Mouse (Mus musculus): ENCODE results near the gene Gm21970. TPM values are rescaled to one million over a fixed set of nuclear protein-coding genes. Genes with fewer than 3 reads are reported as not detected.
A peak's percentile ranks its signal among the peaks of the same experiment; 100 is the strongest.

Gm21970 gene
- polyA plus RNA-seq, 1 experiment from 2014 or later = not detected

DNA sequence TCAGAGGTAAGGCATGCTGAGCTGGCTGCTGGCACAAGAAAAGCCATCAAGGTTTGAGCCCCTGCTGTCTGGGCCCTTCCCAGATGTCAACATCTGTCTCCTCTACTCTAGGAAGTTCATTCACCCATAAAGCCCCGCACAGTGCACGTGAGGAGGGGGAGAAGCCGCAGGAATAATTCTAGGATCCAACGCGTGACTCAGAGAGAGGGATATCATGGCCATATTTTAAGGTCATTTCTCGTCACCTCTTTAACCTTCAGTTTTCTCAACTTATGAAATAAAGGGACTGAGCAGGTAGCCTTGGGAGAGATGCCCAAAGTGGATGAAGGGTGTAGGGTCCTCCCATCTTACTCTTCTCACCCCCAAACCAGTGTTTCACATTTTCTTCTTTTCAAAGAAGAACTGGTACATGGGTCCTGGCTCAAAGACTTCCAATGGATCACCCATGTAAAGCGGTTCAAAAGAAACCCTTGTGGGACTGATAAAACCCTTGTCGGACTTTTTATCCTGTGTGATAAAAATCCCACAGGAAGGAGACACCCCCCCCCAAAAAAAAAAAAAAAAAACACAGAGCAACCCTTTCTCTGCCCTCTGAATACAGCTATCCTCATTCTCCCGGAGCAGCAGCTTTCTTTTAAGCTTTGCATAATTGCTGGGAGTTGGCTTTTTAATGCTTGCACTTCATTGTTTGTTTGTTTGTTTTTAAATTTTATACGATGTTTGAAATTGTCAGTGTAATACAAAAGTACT is 13.5 kb downstream of the Gm21970 start:
- no peak for ATAC-seq (ENCODE audit: insufficient number of reproducible peaks, insufficient read depth, low FRiP score, low TSS enrichment, low read depth)
- peak overlapping the region; percentile 85; the same call in 1 of the 2 replicates for H3K27ac ChIP-seq
- H3K27me3 ChIP-seq = no peaks in the 10 kb centered on the region
- H3K4me3 ChIP-seq = no peak overlapping the region
- no peak overlapping the region for H3K9ac ChIP-seq
- H3K36me3 ChIP-seq = peaks cover 16% of the 10 kb centered on the region
- no peaks in the 10 kb centered on the region for H3K9me3 ChIP-seq
- 69% methylated on average over 10 of the region's 10 CpGs for WGBS
- peaks cover 38% of the 10 kb centered on the region for H3K4me1 ChIP-seq
- peak overlapping the region; percentile 94; the same call in 1 of the 2 replicates for H3K4me2 ChIP-seq

DNA sequence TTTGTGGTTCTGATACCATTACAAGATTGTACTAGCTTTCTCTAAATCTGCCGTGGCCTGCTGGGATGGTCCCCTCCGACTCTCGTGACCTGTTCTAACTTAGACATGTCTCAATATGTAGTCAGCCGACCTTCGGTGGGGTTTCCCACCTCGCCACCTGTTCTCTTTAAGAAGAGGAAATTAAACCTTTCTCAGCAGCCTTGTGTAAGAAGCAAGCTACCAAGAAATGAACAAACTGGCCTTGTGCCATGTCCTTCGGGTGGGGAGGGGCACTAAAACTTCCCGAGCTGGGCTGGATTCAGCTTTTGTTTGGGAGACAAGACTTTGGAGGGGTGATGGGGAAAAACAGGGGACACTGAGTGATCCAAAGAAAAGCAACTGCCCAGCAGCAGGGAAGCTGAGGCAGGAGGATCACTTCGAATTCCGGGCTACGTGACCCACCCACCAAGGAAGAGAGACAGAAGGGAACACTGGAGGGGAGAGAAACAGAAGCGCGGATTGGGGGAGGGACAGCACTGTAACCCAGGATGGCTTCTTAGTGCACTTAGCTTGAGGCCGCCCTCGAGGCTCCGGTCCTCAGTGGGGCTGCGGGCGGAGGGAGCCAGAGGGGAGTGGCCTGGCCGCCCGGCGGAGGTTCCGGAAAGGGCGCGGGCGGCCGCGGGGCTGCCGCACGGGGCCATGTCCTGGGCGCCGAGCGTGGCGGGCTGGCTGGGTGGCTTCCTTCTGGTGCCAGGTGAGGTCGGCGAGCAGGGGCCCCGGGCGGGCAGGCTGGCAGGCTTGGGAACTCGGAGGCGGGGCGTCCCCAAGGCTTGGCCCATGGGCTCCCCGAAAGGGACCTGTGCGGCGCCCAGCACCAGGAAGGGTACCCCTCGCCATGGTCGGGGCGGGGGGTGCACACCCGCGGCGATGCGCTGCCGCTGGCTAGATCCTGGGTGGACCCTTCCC is 14.4 kb downstream of the Gm21970 start, which contains the start of gene Il10rb:
Gene Il10rb, plus strand, starts transcription at position 525 of the 945 bp plus-strand sequence.
- Histone ChIP-seq H3K9me3 (no peaks in the 10 kb centered on the region), H3K4me1 (peaks cover 36% of the 10 kb centered on the region), H3K4me3 (peak within 1 kb of the TSS; percentile 73), H3K27me3 (no peaks in the 10 kb centered on the region), H3K27ac (peak within 1 kb of the TSS; percentile 85), H3K4me2 (peak within 1 kb of the TSS; percentile 94), H3K36me3 (peaks cover 16% of the 10 kb centered on the region), H3K9ac (peak within 1 kb of the TSS; percentile 86)
- WGBS = 4% methylated on average over 49 of the region's 51 CpGs
- ATAC-seq (ENCODE audit: insufficient number of reproducible peaks, insufficient read depth, low FRiP score, low TSS enrichment, low read depth) = peak; percentile 83

DNA sequence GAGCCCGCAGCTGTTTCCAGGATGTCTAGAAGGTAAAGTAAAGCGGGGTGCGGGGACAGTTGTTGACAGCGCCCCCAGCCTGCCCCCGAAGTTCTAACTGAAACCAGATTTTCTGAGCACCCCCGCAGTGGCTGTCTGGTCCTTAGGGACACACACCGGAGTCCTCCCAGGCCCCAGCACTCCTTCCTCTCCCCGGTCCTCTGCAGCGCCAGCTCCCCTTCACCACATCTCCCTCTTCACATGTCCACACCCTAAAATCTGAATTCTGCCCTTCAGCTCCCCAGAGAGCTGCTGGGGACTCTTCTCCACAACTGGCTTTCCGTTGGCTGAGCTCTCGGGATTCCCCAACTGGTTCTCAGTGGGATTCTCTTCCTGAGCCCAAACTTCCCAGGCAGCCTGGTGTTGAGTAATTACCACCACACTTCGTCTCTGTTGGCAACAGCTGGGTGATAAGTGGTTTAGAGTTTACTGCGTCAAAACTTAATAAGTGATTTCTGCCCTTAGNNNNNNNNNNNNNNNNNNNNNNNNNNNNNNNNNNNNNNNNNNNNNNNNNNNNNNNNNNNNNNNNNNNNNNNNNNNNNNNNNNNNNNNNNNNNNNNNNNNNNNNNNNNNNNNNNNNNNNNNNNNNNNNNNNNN is 15.2 kb downstream of the Gm21970 start:
- peaks cover 16% of the 10 kb centered on the region for H3K36me3 ChIP-seq
- peak overlapping the region; percentile 94 for H3K4me2 ChIP-seq
- H3K9me3 ChIP-seq = no peaks in the 10 kb centered on the region
- no peaks in the 10 kb centered on the region for H3K27me3 ChIP-seq
- peak overlapping the region; percentile 86 for H3K9ac ChIP-seq
- WGBS = 2% methylated on average over 13 of the region's 13 CpGs
- peak overlapping the region; percentile 73 for H3K4me3 ChIP-seq
- H3K4me1 ChIP-seq = peaks cover 29% of the 10 kb centered on the region
- peak overlapping the region; percentile 85 for H3K27ac ChIP-seq
- ATAC-seq (ENCODE audit: insufficient number of reproducible peaks, insufficient read depth, low FRiP score, low TSS enrichment, low read depth) = 0 out of 2 replicates have a peak, but pooled peaks have one; percentile 12

DNA sequence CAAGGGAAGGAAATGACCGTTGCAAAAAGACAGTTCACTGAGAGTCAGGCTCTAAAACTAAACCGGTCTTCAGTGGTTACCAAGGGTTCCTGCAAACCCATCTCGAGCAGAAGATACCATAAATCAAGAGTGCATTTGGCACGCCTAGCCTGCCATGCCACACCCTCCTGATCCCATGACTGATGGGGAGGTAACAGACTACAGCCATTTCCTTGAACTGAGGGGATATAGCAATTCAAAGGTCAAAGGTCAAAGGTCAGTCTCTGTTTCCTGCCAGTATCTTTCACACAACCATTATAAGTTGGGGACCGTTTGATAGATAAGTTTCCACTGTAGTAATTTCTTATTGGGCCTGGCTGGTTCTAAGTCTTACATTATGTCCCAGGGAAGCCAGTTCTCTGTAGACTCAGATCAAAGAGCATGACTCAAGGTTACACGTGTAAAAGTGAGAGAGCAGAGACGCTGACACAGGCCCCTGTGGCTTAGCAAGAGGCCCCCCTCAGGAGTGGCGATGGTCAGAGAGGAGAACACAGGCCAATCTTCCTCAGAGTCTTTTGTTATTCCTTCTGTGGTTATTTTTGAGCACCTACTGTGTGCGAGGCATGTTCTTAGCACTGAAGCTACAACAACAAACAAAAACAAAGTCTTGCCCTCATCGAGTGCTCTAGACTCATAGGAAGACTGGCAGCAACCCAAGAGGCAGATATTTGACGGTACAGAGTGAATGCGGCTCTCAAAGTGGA is 21.8 kb downstream of the Gm21970 start:
- H3K27ac ChIP-seq = no peak overlapping the region
- no peak overlapping the region for H3K4me2 ChIP-seq
- no peaks in the 10 kb centered on the region for H3K9me3 ChIP-seq
- peaks cover 34% of the 10 kb centered on the region for H3K36me3 ChIP-seq
- H3K27me3 ChIP-seq = no peaks in the 10 kb centered on the region
- 68% methylated on average over 12 of the region's 12 CpGs for WGBS
- H3K9ac ChIP-seq = no peak overlapping the region
- no peak for ATAC-seq (ENCODE audit: insufficient number of reproducible peaks, insufficient read depth, low FRiP score, low TSS enrichment, low read depth)
- H3K4me1 ChIP-seq = no peaks in the 10 kb centered on the region; the same call in 1 of the 2 replicates
- H3K4me3 ChIP-seq = no peak overlapping the region

DNA sequence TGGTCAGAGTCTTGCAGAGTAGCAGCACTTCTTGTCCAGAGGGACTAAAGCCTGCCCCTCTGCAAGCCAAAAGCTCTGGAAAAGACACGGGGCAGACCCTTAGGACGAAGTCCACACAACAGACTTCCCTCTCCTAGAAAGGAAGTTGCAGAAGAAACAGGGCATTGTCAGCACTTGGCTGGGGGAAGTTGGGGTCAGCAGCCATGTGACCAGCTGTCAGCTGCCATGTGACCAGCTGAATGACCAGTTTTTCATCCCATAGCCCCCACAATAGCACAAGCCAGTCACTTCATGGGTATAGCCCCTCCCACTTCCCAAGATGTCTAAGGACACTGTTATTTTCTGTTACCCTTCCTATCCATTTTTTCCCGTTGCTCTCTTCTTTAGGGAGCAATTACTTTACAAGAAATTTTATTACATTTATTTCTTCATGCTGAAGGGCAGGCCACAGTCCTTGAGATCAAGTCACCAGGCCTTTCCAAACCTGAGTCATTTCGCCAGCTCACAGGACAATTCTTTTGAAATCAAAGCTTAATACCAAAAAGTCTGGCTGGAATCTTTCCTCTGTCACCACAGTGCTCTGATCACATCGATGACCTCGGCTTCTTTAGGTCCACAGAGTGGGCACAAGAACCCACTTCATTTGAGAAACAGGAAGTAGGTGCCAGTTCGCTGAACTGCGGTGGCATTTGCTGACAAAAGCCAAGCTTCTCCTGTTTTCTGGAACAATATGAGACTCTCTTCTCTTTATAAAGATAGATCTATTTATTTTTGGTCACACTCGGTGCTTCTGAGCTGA is 24.1 kb downstream of the Gm21970 start:
- H3K27ac ChIP-seq = no peak overlapping the region
- no peak for ATAC-seq (ENCODE audit: insufficient number of reproducible peaks, insufficient read depth, low FRiP score, low TSS enrichment, low read depth)
- no peaks in the 10 kb centered on the region; the same call in 1 of the 2 replicates for H3K4me1 ChIP-seq
- WGBS = 80% methylated on average over 9 of the region's 9 CpGs
- peaks cover 50% of the 10 kb centered on the region for H3K36me3 ChIP-seq
- H3K27me3 ChIP-seq = no peaks in the 10 kb centered on the region
- no peak overlapping the region for H3K4me3 ChIP-seq
- H3K9me3 ChIP-seq = no peaks in the 10 kb centered on the region
- no peak overlapping the region for H3K9ac ChIP-seq
- no peak overlapping the region for H3K4me2 ChIP-seq

GRCm38 (mm10) chr16:91416357-91416756 is 24.8 kb downstream of the Gm21970 start:
- Histone ChIP-seq H3K27me3 (no peaks in the 10 kb centered on the region), H3K4me3 (no peak overlapping the region), H3K9ac (no peak overlapping the region), H3K4me2 (no peak overlapping the region), H3K36me3 (peaks cover 56% of the 10 kb centered on the region), H3K9me3 (no peaks in the 10 kb centered on the region), H3K27ac (no peak overlapping the region), H3K4me1 (no peaks in the 10 kb centered on the region)
- ATAC-seq (ENCODE audit: insufficient number of reproducible peaks, insufficient read depth, low FRiP score, low TSS enrichment, low read depth) = no peak
- 98% methylated on average over 6 of the region's 6 CpGs for WGBS

- no peaks in the 10 kb centered on the region for H3K27me3 ChIP-seq
- no peak for ATAC-seq (ENCODE audit: insufficient number of reproducible peaks, insufficient read depth, low FRiP score, low TSS enrichment, low read depth)
Observed at GRCm38 (mm10) chr16:91416938-91417337, 25.4 kb downstream of the Gm21970 start.

DNA sequence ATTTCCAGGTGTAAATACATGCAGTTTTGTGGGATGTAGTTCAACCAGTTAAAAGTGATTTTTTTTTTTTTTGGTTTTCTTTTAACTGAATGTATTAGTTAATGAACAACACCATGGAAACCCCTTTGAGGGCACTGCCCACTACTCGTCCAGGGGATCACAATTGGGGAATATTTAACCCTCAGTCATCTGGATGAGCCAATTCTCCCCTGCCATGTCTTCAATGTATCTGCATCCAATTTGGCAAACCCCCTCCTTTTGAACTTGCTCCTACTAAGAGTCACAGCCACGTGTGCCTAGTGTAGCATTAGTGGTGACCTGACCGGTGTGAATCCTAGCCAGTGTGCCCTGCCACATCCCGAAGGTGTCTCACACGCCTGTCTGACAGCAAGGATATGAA is 27.0 kb downstream of the Gm21970 start:
- Histone ChIP-seq H3K27ac (no peak overlapping the region), H3K27me3 (no peaks in the 10 kb centered on the region), H3K36me3 (peaks cover 57% of the 10 kb centered on the region), H3K4me3 (no peak overlapping the region), H3K9me3 (no peaks in the 10 kb centered on the region), H3K4me1 (no peaks in the 10 kb centered on the region), H3K9ac (no peak overlapping the region), H3K4me2 (no peak overlapping the region)
- 63% methylated on average over 5 of the region's 5 CpGs for WGBS
- ATAC-seq (ENCODE audit: insufficient number of reproducible peaks, insufficient read depth, low FRiP score, low TSS enrichment, low read depth) = no peak

More at GRCm38 (mm10) chr16:91416938-91417337, 25.4 kb downstream of the Gm21970 start:
- peaks cover 61% of the 10 kb centered on the region for H3K36me3 ChIP-seq
- H3K4me3 ChIP-seq = no peak overlapping the region
- no peak overlapping the region for H3K27ac ChIP-seq
- H3K9ac ChIP-seq = no peak overlapping the region
- no peaks in the 10 kb centered on the region for H3K4me1 ChIP-seq
- no peaks in the 10 kb centered on the region for H3K9me3 ChIP-seq
- 86% methylated on average over 7 of the region's 7 CpGs for whole genome bisulfite sequencing
- H3K4me2 ChIP-seq = no peak overlapping the region

DNA sequence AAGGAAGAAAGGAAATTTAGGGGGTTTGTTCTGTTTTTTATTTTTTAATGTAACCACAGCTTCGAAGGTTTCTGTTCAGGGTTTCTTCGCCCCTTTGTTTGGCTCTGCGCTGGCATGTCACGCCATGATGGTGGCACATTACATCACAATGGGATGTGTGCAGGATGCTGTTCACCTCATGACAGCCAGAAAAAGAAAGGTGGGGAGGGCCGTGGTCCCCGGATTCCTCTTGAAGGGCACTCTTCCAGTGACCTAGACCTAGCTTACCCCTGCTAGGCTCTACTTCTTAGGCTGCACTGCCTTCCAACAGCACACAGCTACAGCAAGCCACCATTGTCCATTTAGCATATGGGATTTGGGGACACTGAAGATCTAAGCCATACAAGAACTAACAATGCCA is 34.3 kb downstream of the Gm21970 start:
- Histone ChIP-seq H3K4me3 (no peak overlapping the region), H3K4me2 (no peak overlapping the region), H3K4me1 (peaks cover 6% of the 10 kb centered on the region), H3K27me3 (no peaks in the 10 kb centered on the region), H3K36me3 (peaks cover 47% of the 10 kb centered on the region), H3K27ac (no peak overlapping the region), H3K9ac (no peak overlapping the region), H3K9me3 (no peaks in the 10 kb centered on the region)
- 93% methylated on average over 6 of the region's 6 CpGs for WGBS
- ATAC-seq (ENCODE audit: insufficient number of reproducible peaks, insufficient read depth, low FRiP score, low TSS enrichment, low read depth) = no peak

- Histone ChIP-seq H3K9ac (no peak overlapping the region), H3K27me3 (no peaks in the 10 kb centered on the region), H3K4me2 (no peak overlapping the region), H3K4me1 (peaks cover 6% of the 10 kb centered on the region), H3K4me3 (no peak overlapping the region), H3K36me3 (peaks cover 42% of the 10 kb centered on the region), H3K9me3 (no peaks in the 10 kb centered on the region), H3K27ac (no peak overlapping the region)
- 74% methylated on average over 4 of the region's 4 CpGs for WGBS
- ATAC-seq (ENCODE audit: insufficient number of reproducible peaks, insufficient read depth, low FRiP score, low TSS enrichment, low read depth) = no peak
Observed at GRCm38 (mm10) chr16:91426586-91426985, 35.1 kb downstream of the Gm21970 start.
